12 mouse cellular contexts compared by ENCODE assay signal in the genomic region with DNA sequence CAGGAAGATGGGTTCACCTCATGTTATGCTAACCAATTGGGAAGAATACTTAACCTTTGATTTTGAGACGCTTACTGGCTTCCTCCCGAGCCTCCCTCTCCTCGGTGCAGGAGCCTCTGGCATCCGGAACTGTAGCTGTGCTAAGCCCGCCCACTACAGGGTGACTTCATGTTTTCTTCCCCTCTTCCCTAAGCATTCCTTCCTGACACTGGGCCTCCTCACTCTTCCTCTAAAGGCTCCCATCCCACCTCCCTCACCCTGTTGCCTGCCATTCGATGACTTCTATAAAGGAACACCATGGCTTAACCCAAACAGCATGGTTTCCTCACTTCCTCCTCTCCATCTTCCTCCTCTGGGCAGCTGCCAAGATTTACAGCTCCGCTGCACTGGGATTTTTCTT.
DNase-seq lines count a peak whose midpoint lies in the region; ATAC-seq and TF ChIP-seq lines count a peak whose summit lies in the region.
"Had no signal": no experiment of that assay in that cellular context is flagged by ENCODE, and none has a peak within 500 bp of the region (broad histone marks: within the 10 kb centered on the region; RNA-seq: fewer than 3 reads in every experiment).

No protein-coding gene starts in this region.

- H3K36me3 ChIP-seq in heart, adult 2 months (ENCODE audit: control insufficient read depth, insufficient read depth, low read length) = no peaks in the 10 kb centered on the region
- no peaks in the 10 kb centered on the region for H3K36me3 ChIP-seq in lung, postnatal 0 days (ENCODE audit: insufficient read depth, low read length)
- no peaks in the 10 kb centered on the region for H3K36me3 ChIP-seq in heart, embryonic 13.5 days
- H3K36me3 ChIP-seq: neural tube, embryonic 13.5 days had no signal

- no peaks in the 10 kb centered on the region for H3K27me3 ChIP-seq in heart, adult 2 months (ENCODE audit: control insufficient read depth, insufficient read depth, low read length)
- H3K27me3 ChIP-seq in lung, postnatal 0 days (replicated peaks; ENCODE audit: insufficient read depth, low read length) = no peaks in the 10 kb centered on the region
- no peaks in the 10 kb centered on the region for H3K27me3 ChIP-seq in heart, embryonic 13.5 days (replicated peaks)
- H3K27me3 ChIP-seq: neural tube, embryonic 13.5 days had no signal

- TF ChIP-seq EP300 in heart, adult 2 months (IDR thresholded peaks at IDR 0.05; ENCODE audit: insufficient read depth, low read depth, low read length) = no peak
- TF ChIP-seq EP300 in lung, postnatal 0 days (IDR thresholded peaks at IDR 0.05) = no peak

- H3K9me3 ChIP-seq in lung, postnatal 0 days (ENCODE audit: low read length) = no peaks in the 10 kb centered on the region
- no peaks in the 10 kb centered on the region for H3K9me3 ChIP-seq in heart, embryonic 13.5 days
- H3K9me3 ChIP-seq: neural tube, embryonic 13.5 days had no signal

- peak; percentile 68 for ATAC-seq in lung, postnatal 0 days
- peak; percentile 46; the same call in 1 of the 2 replicates for ATAC-seq in heart, embryonic 13.5 days (ENCODE audit: extremely low read depth, insufficient number of reproducible peaks, low FRiP score, low TSS enrichment)
- peak; percentile 48 for ATAC-seq in megakaryocyte, adult 5-6 weeks (ENCODE audit: poor library complexity, severe bottlenecking)

- no peak for TF ChIP-seq CTCF in heart, adult 2 months (IDR thresholded peaks at IDR 0.05)
- no peak for TF ChIP-seq CTCF in lung, postnatal 0 days (IDR thresholded peaks at IDR 0.05)

- 26% methylated on average over 7 of the region's 7 CpGs for WGBS in heart, adult 2 months
- 12% methylated on average over 7 of the region's 7 CpGs for WGBS in lung, postnatal 0 days
- 21% methylated on average over 7 of the region's 7 CpGs for WGBS in heart, embryonic 13.5 days

- no peak overlapping the region for H3K4me3 ChIP-seq in heart, adult 2 months
- no peak overlapping the region for H3K4me3 ChIP-seq in lung, postnatal 0 days (ENCODE audit: low read depth, low read length)
- no peak overlapping the region for H3K4me3 ChIP-seq in heart, embryonic 13.5 days
- H3K4me3 ChIP-seq: neural tube, embryonic 13.5 days had no signal

- TF ChIP-seq POLR2A in heart, adult 2 months (IDR thresholded peaks at IDR 0.05; ENCODE audit: insufficient read depth, low read depth, low read length) = no peak

- 0 out of 2 replicates have a peak overlapping the region, but pooled peaks have one; percentile 9 for H3K4me2 ChIP-seq in lung, postnatal 0 days (replicated peaks; ENCODE audit: low read depth, low read length)
- H3K4me2 ChIP-seq in heart, embryonic 13.5 days = peak overlapping the region; percentile 45
- H3K4me2 ChIP-seq: neural tube, embryonic 13.5 days had no signal

- peak in 1 of 2 experiments; percentile 34 for DNase-seq in heart, adult 2 months
- no peak for DNase-seq in heart, postnatal 25 days (ENCODE audit: low spot score)
- DNase-seq in lung, postnatal 0 days (ENCODE audit: low spot score) = peak; percentile 63
- DNase-seq in lung, adult 18-20 months = no peak
- DNase-seq in left cerebral cortex, adult 8-10 months (ENCODE audit: low spot score in 2 of 2) = no peak
- DNase-seq in natural killer cell, adult 2 months (ENCODE audit: low spot score in 2 of 2) = no peak
- DNase-seq: cerebellum, postnatal 10 days; midbrain, embryonic 14.5 days; right cerebral cortex, postnatal 14 days had no signal

- H3K4me1 ChIP-seq in heart, adult 2 months (ENCODE audit: control insufficient read depth, insufficient read depth, low read length) = peaks cover 15% of the 10 kb centered on the region
- peaks cover 13% of the 10 kb centered on the region for H3K4me1 ChIP-seq in lung, postnatal 0 days (ENCODE audit: insufficient read depth, low read depth, low read length)
- H3K4me1 ChIP-seq in heart, embryonic 13.5 days = peaks cover 62% of the 10 kb centered on the region

- intact Hi-C loops in heart, adult 2 months (cut with DNase I) = no loop called here
- intact Hi-C loops in heart, postnatal 25 days (cut with DNase I) = no loop called here

- peak overlapping the region; percentile 26 for H3K27ac ChIP-seq in heart, adult 2 months
- peak overlapping the region; percentile 34; the same call in 1 of the 2 replicates for H3K27ac ChIP-seq in lung, postnatal 0 days (ENCODE audit: low read length)
- peak overlapping the region; percentile 83 for H3K27ac ChIP-seq in heart, embryonic 13.5 days (replicated peaks)

- H3K79me2 ChIP-seq in heart, adult 2 months (replicated peaks; ENCODE audit: control insufficient read depth, insufficient read depth, low read length) = no peaks in the 10 kb centered on the region

- no peak overlapping the region for H3K9ac ChIP-seq in heart, adult 2 months (ENCODE audit: low read depth, low read length)
- H3K9ac ChIP-seq in lung, postnatal 0 days (replicated peaks; ENCODE audit: low read depth) = no peak overlapping the region
- 0 out of 2 replicates have a peak overlapping the region, but pooled peaks have one; percentile 28 for H3K9ac ChIP-seq in heart, embryonic 13.5 days
- H3K9ac ChIP-seq: neural tube, embryonic 13.5 days had no signal

Comparison
In these comparisons a context has a peak if more than half of its experiments do, and no peak if none do; other contexts are left out.
1. H3K27ac ChIP-seq: peak in every context shown above with its lines; median percentile 83 in heart, embryonic 13.5 days; 34 in lung, postnatal 0 days; 26 in heart, adult 2 months.